Mouse (Mus musculus) liver, embryonic 14.5 days (tissue): Measurements from ENCODE around the gene Tmem209. TPM values are rescaled to one million over a fixed set of nuclear protein-coding genes. Genes with fewer than 3 reads are reported as not detected.

Source experiments
- ATAC-seq: fragments of 200-750 bp; cut with Nextera tagmentation; 2 replicates; pipeline ENCODE4 v1.8.0; 2017; ENCODE audit warnings: moderate number of reproducible peaks, mild to moderate bottlenecking, moderate library complexity; ENCODE audit not compliant: insufficient read depth
- DNase-seq, 3 experiments: peaks; one replicate each; pipeline ENCODE4 v3.0.0-alpha.2; 2012 to 2013; ENCODE audit warnings: low read depth in 3 of 3, low spot score in 3 of 3
- H3K27ac ChIP-seq: fragments of 300-500 bp; sonication (generic); 2 replicates; pipeline ENCODE4 v1.5.1; 2014; ENCODE audit warnings: moderate library complexity, mild to moderate bottlenecking, control low read depth, inconsistent platforms
- H3K27me3 ChIP-seq: fragments of 300-500 bp; sonication (generic); 2 replicates; pipeline ENCODE4 v1.6.1; 2014; ENCODE audit warnings: mild to moderate bottlenecking, low read length, moderate library complexity; ENCODE audit not compliant: control insufficient read depth, insufficient read depth
- H3K36me3 ChIP-seq: fragments of 300-500 bp; sonication (generic); replicated peaks from 2 replicates; pipeline ENCODE4 v1.6.1; 2014; ENCODE audit warnings: low read depth; ENCODE audit not compliant: control insufficient read depth, insufficient read depth
- H3K4me1 ChIP-seq, 2 experiments: fragments of 200-500 bp in 1 of 2; fragments of 300-500 bp in 1 of 2; sonication (generic) in 1 of 2; replicated peaks; 2 replicates each; pipeline ENCODE4 v1.6.1; 2012 to 2014; ENCODE audit warnings: antibody characterized with exemption in 1 of 2, inconsistent platforms in 1 of 2, low read length in 1 of 2; ENCODE audit not compliant: control insufficient read depth in 2 of 2, insufficient read depth in 2 of 2
- H3K4me2 ChIP-seq: fragments of 300-500 bp; sonication (generic); 2 replicates; pipeline ENCODE4 v1.6.1; 2014; ENCODE audit warnings: low read depth, mild to moderate bottlenecking, control low read depth, moderate library complexity
- H3K4me3 ChIP-seq, 2 experiments: fragments of 200-500 bp in 1 of 2; fragments of 300-500 bp in 1 of 2; sonication (generic) in 1 of 2; 2 replicates each; pipeline ENCODE4 v1.5.1; 2012 to 2014; ENCODE audit warnings: low read depth in 2 of 2, low read length in 2 of 2, mild to moderate bottlenecking in 2 of 2, control low read depth in 1 of 2, inconsistent platforms in 1 of 2, moderate library complexity in 1 of 2; ENCODE audit not compliant: insufficient read depth in 1 of 2
- H3K9ac ChIP-seq: fragments of 300-500 bp; sonication (generic); replicated peaks from 2 replicates; pipeline ENCODE4 v1.6.1; 2014; ENCODE audit warnings: mild to moderate bottlenecking, control low read depth, moderate library complexity
- H3K9me3 ChIP-seq: fragments of 300-500 bp; sonication (generic); 2 replicates; pipeline ENCODE4 v1.6.1; 2016; ENCODE audit warnings: low read length, mixed read lengths; ENCODE audit not compliant: control insufficient read depth
- CTCF ChIP-seq: IDR thresholded peaks from 2 replicates; pipeline ENCODE4 v1.5.1; 2016; ENCODE audit warnings: antibody characterized with exemption, low read depth, control low read depth
- EP300 ChIP-seq: IDR thresholded peaks from 2 replicates; pipeline ENCODE4 v1.6.1; 2016; ENCODE audit warnings: antibody characterized with exemption, low read depth
- WGBS: fragments of 180-500 bp; shearing (Covaris S2); extraction: QIAGEN DNeasy Blood & Tissue Kit; methylation state at CpG from one replicate; pipeline ENCODE4 v1.1.7; 2014; ENCODE audit not compliant: insufficient replicate concordance; 5-methylcytosine and 5-hydroxymethylcytosine counted together
- polyA plus RNA-seq, 2 experiments: library from polyadenylated mRNA; depleted of rRNA in 1 of 2; stranded (reverse) in 1 of 2; unstranded in 1 of 2; fragments of >200 nt; fragmentation: Nextera tagmentation in 1 of 2; extraction: Ambion mirVana in 1 of 2; gene quantifications; 2 replicates each; pipeline versions ENCODE4 v1.2.1 to v1.2.3; 2012 to 2014

The Tmem209 gene
- polyA plus RNA-seq, 2 experiments: 17.6 to 20.0 TPM

GRCm38 (mm10) chr6:30477210-30477714 lies 32.3 kb downstream of the Tmem209 start:
- Histone ChIP-seq H3K27ac (no peak overlapping the region), H3K9ac (no peak overlapping the region), H3K27me3 (no peaks in the 10 kb centered on the region), H3K9me3 (no peaks in the 10 kb centered on the region), H3K4me2 (no peak overlapping the region), H3K4me3 (no peak overlapping the region), H3K4me1 (peaks cover 0 to 2% of the 10 kb centered on the region in 2 experiments; a peak in 1 of 4 replicates), H3K36me3 (peaks cover 25% of the 10 kb centered on the region)
- WGBS: 82% methylated on average over 8 of the region's 8 CpGs
- no peak for TF ChIP-seq EP300
- no peak for DNase-seq
- ATAC-seq: no peak

GRCm38 (mm10) chr6:30476025-30476765 lies 33.4 kb downstream of the Tmem209 start:
- no peak for DNase-seq
- no peaks in the 10 kb centered on the region for H3K9me3 ChIP-seq
- H3K9ac ChIP-seq: no peak overlapping the region
- no peak for ATAC-seq
- peaks cover 17% of the 10 kb centered on the region for H3K36me3 ChIP-seq
- H3K4me2 ChIP-seq: no peak overlapping the region
- H3K4me3 ChIP-seq: no peak overlapping the region
- H3K27me3 ChIP-seq: no peaks in the 10 kb centered on the region
- no peak for TF ChIP-seq EP300
- TF ChIP-seq CTCF: no peak
- H3K4me1 ChIP-seq: peaks cover 0 to 2% of the 10 kb centered on the region in 2 experiments; a peak in 1 of 4 replicates
- WGBS: 63% methylated on average over 10 of the region's 10 CpGs
- H3K27ac ChIP-seq: no peak overlapping the region

DNA sequence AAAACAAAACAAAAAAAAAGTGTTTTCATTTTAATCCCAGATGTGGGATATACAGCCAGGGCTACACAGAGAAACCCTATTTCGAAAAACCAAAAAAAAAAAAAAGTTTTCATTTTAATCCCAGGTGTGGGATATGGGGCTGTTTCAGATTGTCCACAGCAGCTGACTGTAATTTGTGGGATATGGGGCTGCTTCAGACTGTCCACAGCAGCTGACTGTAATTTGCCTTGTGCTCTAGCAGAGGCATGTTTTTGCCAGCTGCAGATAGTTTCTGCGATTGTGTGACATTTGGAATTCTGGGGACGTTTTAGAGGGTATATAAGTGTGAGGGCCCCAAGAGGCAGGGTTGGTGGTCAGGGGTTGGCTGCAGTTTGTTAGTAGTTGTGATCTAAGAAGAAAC lies 37.9 kb downstream of the Tmem209 start:
- WGBS: 49% methylated on average over 3 of the region's 3 CpGs
- ATAC-seq: no peak
- DNase-seq: no peak

GRCm38 (mm10) chr6:30469370-30469769 lies 40.2 kb downstream of the Tmem209 start:
- TF ChIP-seq CTCF (no peak), EP300 (no peak)
- H3K27me3 ChIP-seq: no peaks in the 10 kb centered on the region
- 0 out of 4 replicates have a peak, but pooled peaks cover 0 to 2% of the 10 kb centered on the region in 2 experiments for H3K4me1 ChIP-seq
- no peak overlapping the region for H3K27ac ChIP-seq
- WGBS: 70% methylated on average over 12 of the region's 12 CpGs
- no peak for DNase-seq
- H3K9me3 ChIP-seq: no peaks in the 10 kb centered on the region
- no peaks in the 10 kb centered on the region for H3K36me3 ChIP-seq
- no peak overlapping the region for H3K4me2 ChIP-seq
- no peak for ATAC-seq
- no peak overlapping the region for H3K4me3 ChIP-seq
- H3K9ac ChIP-seq: no peak overlapping the region

More for the DNA sequence above, 37.9 kb downstream of the Tmem209 start:
- Histone ChIP-seq H3K4me1 (0 out of 4 replicates have a peak, but pooled peaks cover 0 to 2% of the 10 kb centered on the region in 2 experiments), H3K4me2 (no peak overlapping the region), H3K9me3 (no peaks in the 10 kb centered on the region), H3K27me3 (no peaks in the 10 kb centered on the region), H3K27ac (no peak overlapping the region), H3K36me3 (no peaks in the 10 kb centered on the region), H3K9ac (no peak overlapping the region), H3K4me3 (no peak overlapping the region)
- TF ChIP-seq EP300: no peak
- no peak for TF ChIP-seq CTCF

GRCm38 (mm10) chr6:30468684-30469083 lies 40.9 kb downstream of the Tmem209 start:
- DNase-seq (no peak), ATAC-seq (no peak)
- Histone ChIP-seq H3K27ac (no peak overlapping the region), H3K9me3 (no peaks in the 10 kb centered on the region), H3K4me3 (no peak overlapping the region), H3K9ac (no peak overlapping the region), H3K4me2 (no peak overlapping the region), H3K36me3 (no peaks in the 10 kb centered on the region), H3K4me1 (0 out of 4 replicates have a peak, but pooled peaks cover 0 to 2% of the 10 kb centered on the region in 2 experiments), H3K27me3 (no peaks in the 10 kb centered on the region)
- no peak for TF ChIP-seq EP300
- TF ChIP-seq CTCF: peak; percentile 48
- 53% methylated on average over 12 of the region's 12 CpGs for WGBS
